Mouse (Mus musculus) liver (tissue): ENCODE results near the gene Rac2.

Source experiments
- DNase-seq: peaks from one replicate; pipeline ENCODE4 v3.0.0-alpha.2; 2020; ENCODE audit warnings: mixed read lengths

Rac2 gene

GRCm38 (mm10) chr15:78572658-78573397 is at the start of gene Rac2:
TSS of gene Rac2 (minus strand) at chr15:78572783.
- peak; percentile 73 for DNase-seq

- no peak for DNase-seq
Observed at GRCm38 (mm10) chr15:78616973-78617372, 44.4 kb upstream of the Rac2 start.

DNA sequence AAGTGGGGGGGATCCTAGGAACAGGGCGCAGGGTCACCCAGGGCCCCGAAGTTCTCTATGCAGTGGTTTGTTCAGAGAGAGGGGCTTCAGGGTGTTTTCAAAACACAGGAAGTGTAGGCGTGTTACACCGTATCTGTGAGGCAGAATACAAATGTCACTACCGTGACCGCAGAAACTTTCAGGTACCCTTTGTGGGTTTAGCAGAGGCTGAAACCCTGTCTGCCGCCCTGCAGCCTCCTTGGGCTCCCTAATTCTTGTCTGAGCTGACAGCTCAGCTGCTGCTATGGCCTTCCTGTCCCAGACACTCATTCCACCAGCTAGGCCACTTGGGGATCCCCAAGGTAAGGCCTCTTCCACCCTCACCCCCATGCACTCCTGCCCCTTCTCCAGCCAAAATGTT is 42.0 kb upstream of the Rac2 start:
- no peak for DNase-seq

- DNase-seq: no peak
Observed at GRCm38 (mm10) chr15:78610705-78611462, 38.3 kb upstream of the Rac2 start.

- DNase-seq: peak; percentile 10
Observed at GRCm38 (mm10) chr15:78607463-78607862, 34.9 kb upstream of the Rac2 start.

DNA sequence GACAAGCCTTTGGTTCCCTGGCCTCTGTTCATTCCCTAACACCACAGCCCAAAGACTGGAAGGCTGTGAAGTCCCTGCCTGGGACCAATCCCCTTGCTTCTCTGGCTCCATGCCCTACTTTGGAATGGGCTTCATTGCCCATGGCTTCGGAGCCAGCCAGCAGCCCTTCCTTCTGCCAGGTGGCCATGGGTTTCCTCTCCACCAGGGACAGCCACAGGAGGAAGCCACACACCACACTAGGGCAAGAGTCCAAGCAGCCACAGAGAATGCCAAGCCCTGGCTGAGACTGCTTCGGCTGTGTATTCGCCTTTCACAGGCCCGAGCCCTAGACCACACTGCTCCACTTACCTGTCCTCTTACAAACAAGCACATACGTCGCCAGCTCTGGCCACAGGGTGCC is 33.5 kb upstream of the Rac2 start:
- no peak for DNase-seq

- no peak for DNase-seq
Observed at GRCm38 (mm10) chr15:78605371-78605791, 32.8 kb upstream of the Rac2 start.

GRCm38 (mm10) chr15:78604255-78604654 is 31.7 kb upstream of the Rac2 start:
- no peak for DNase-seq

- DNase-seq: no peak
Observed at GRCm38 (mm10) chr15:78601180-78601579, 28.6 kb upstream of the Rac2 start.

DNA sequence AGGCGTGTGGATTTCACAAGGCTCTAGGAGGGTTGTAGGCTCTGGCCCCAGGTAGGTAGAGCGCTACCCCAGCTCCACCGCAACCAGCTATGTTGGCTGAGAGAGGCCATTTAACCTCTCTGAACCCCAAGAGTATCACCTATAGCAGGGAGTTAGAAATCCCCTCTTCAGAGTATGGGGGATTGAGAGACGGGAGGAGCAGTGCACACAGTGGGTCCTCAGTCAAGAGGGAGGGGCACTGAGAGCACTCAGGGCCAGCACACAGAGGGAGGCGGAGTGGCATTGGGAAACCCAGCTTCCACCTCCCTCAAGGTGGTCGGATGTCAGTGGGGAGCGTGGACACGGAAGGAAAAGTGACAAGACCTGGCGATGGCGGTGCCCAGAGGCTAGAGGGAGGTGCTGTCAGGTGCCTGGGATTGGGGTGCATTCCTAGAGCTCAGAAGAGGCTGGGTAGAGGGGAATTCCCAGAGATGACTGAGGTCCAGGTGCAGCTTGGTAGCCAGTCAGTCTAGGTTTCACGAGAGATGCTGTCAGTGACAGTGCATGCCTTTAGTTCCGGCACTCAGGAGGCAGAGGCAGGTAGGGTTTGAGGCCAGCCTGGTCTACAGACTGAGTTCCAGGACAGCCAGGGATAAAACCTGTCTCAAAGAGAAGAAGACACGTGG is 27.1 kb upstream of the Rac2 start:
- DNase-seq: no peak

GRCm38 (mm10) chr15:78599124-78599523 is 26.5 kb upstream of the Rac2 start:
- DNase-seq: peak; percentile 22

GRCm38 (mm10) chr15:78597729-78598128 is 25.1 kb upstream of the Rac2 start:
- peak; percentile 43 for DNase-seq

GRCm38 (mm10) chr15:78596914-78597313 is 24.3 kb upstream of the Rac2 start, which contains the start of gene Cyth4:
TSS of gene Cyth4 (plus strand) at chr15:78597047.
- peak; percentile 56 for DNase-seq

DNA sequence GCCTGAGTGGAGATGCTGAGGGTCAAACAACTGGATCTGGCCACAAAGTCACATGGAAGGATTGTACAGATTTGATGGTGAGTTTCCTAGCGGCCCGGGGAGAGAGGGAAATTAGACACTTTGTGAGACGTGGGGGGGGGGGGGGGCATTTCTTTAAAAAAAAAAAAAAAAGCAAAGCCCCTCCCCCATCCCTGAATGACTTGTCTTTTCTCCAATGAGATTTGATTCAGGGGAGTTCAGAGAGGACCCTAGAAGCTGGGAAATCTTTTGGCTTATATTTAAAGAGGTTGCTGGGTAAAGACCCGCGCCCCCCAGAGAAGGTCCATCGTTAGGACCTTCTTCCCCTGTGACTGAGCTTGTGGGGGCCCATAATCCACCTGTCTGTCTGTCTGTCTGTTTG is 23.9 kb upstream of the Rac2 start:
- DNase-seq: no peak

GRCm38 (mm10) chr15:78595468-78595867 is 22.9 kb upstream of the Rac2 start:
- no peak for DNase-seq

DNA sequence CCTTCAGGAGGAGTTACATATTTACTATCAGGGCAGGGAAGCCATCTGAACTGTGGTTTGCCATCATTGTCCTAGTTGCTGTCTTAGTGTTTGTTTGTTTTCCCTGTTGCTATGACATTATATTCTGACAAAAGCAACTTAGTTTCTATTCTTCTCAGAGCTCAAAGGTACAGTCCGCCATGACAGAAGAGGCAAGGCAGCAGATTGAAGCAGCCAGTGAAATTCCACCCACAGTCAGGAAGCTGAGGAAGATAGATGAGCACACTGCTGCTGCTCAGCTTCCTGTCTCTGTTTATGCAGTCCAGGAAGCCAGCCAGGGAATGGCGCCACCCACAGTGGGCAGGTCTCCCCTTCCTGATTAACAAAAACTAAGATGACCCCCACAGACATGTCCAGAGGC is 22.2 kb upstream of the Rac2 start:
- no peak for DNase-seq

GRCm38 (mm10) chr15:78593896-78594425 is 21.4 kb upstream of the Rac2 start:
- DNase-seq: no peak

- no peak for DNase-seq
Observed at GRCm38 (mm10) chr15:78592452-78592968, 19.9 kb upstream of the Rac2 start.

DNA sequence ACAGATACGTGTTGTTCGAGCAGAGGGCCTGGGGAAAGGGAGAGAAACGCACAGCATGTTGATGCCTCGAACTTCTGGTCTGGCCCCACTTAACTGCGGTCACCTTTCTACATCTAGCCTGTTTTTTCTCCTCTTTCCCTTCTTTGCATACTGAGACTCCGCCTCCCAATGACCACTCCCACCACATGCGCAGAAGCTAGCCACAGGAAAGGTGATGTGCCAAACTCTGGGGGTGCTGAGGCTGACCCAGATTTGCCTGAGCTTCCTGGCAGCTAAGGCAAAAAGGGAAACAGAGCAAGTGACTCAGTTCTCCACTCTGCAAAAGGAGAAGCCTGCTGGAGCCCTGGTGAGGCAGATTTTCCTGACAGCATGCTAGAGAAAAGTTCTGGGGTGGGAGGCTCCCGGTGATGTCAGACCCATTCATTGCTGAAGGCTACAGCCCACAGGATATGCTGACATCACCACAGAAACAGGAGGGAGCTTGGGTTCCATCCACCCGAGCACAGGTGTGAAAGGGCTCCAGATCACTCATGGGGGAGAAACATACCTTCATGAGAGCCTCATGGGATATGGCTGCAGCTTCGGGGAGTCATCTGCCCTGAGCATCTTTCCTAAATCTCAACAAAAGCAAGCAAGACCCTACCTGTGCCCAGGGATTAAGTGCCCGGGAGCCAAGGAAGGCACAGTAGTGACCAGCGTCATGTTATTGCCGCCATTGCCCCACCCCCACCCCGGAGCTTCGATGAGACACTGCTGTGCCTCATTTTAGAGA is 19.3 kb upstream of the Rac2 start:
- DNase-seq: peak; percentile 37

- no peak for DNase-seq
Observed at GRCm38 (mm10) chr15:78590785-78591184, 18.2 kb upstream of the Rac2 start.

DNA sequence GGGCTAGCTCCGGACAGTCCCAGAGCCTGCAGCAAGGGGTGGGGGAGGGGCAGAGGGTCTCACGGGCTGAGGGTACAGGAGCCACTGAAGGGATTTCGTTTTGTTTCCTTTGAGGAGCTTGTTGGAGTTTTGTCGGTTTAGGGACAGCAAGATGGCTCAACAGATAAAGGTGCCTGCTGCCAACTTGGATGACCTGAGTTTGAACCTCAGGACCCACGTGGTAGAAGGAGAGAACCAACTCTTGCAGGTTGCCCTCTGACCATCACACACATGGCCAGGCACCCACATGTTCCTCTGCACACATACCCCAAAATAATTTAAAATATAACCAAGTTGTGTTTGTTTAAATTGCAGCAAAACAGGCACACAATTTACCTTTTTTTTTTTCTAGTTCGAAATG is 17.4 kb upstream of the Rac2 start:
- DNase-seq: no peak

DNA sequence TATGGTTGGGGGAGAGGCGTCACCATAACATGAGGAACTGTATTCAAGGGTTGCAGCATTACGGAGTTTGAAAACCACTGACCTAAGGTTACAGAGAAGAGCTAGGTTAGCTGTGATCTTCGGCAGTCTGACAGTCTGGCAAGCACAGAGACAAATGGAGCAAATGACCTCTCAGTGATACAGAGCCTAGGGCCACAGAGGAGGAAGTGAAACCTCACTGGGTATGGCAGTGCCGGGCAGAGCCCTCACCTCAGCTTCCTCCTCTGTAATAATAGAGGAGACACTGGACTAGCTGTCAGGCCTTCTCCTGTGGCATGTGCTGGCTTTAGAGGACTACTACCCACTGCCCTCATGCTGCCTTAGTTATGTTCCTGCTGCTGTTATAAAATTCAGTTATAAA is 16.3 kb upstream of the Rac2 start:
- no peak for DNase-seq
